Mouse (Mus musculus): ENCODE measurements around the gene Srpk2.

- no peak for TF ChIP-seq TAL1 (IDR thresholded peaks at IDR 0.05; ENCODE audit: low read length)
- TF ChIP-seq GATA1 (IDR thresholded peaks at IDR 0.05; ENCODE audit: low read length) = no peak
Measured at GRCm38 (mm10) chr5:23650504-23650903, 33.9 kb downstream of the Srpk2 start.
